Mouse (Mus musculus) kidney, adult 2 months (tissue): ENCODE measurements around the gene BC025920. TPM values are rescaled to one million over a fixed set of nuclear protein-coding genes. Genes with fewer than 3 reads are reported as not detected.

Source experiments
- DNase-seq: peaks from one replicate; pipeline ENCODE4 v3.0.0; 2021
- H3K27ac ChIP-seq: fragments of 200-500 bp; 2 replicates; pipeline ENCODE4 v1.5.1; 2012; ENCODE audit warnings: low read depth, low read length, control low read depth, inconsistent platforms; ENCODE audit not compliant: insufficient read depth
- H3K27me3 ChIP-seq: fragments of 200-500 bp; replicated peaks from 2 replicates; pipeline ENCODE4 v1.6.1; 2012; ENCODE audit warnings: mild to moderate bottlenecking, moderate library complexity, low read length, inconsistent platforms; ENCODE audit not compliant: control insufficient read depth, insufficient read depth
- H3K36me3 ChIP-seq: fragments of 200-500 bp; 2 replicates; pipeline ENCODE4 v1.6.1; 2012; ENCODE audit warnings: mild to moderate bottlenecking, moderate library complexity, low read length, inconsistent platforms; ENCODE audit not compliant: control insufficient read depth, insufficient read depth
- H3K4me1 ChIP-seq: fragments of 200-500 bp; 2 replicates; pipeline ENCODE4 v1.6.1; 2011; ENCODE audit warnings: low read length; ENCODE audit not compliant: control insufficient read depth, insufficient read depth
- H3K4me3 ChIP-seq: fragments of 200-500 bp; 2 replicates; pipeline ENCODE4 v1.5.1; 2011; ENCODE audit warnings: mild to moderate bottlenecking, low read depth, low read length, control low read depth; ENCODE audit not compliant: insufficient read depth
- CTCF ChIP-seq: fragments of 200-500 bp; conservative IDR thresholded peaks from 2 replicates; pipeline ENCODE4 v1.5.1; 2011; ENCODE audit warnings: low read depth, mild to moderate bottlenecking, control low read depth, low read length, moderate library complexity, mixed read lengths; ENCODE audit not compliant: insufficient read depth, insufficient read length
- POLR2A ChIP-seq: fragments of 200-500 bp; IDR thresholded peaks from one replicate; pipeline ENCODE4 v1.6.1; 2011; ENCODE audit warnings: low read depth, low read length, control low read depth
- WGBS: fragments of 180-500 bp; shearing (Covaris S2); methylation state at CpG from one replicate; pipeline ENCODE4 v1.1.7; 2018; 5-methylcytosine and 5-hydroxymethylcytosine counted together
- polyA plus RNA-seq: library from polyadenylated mRNA; depleted of rRNA; stranded (reverse); fragments of >200 nt; gene quantifications from 2 replicates; pipeline ENCODE4 v1.2.3, GENCODE M21; 2012; rRNA removed

The BC025920 gene
- 1.0 and 1.1 TPM in 2 replicates for polyA plus RNA-seq

DNA sequence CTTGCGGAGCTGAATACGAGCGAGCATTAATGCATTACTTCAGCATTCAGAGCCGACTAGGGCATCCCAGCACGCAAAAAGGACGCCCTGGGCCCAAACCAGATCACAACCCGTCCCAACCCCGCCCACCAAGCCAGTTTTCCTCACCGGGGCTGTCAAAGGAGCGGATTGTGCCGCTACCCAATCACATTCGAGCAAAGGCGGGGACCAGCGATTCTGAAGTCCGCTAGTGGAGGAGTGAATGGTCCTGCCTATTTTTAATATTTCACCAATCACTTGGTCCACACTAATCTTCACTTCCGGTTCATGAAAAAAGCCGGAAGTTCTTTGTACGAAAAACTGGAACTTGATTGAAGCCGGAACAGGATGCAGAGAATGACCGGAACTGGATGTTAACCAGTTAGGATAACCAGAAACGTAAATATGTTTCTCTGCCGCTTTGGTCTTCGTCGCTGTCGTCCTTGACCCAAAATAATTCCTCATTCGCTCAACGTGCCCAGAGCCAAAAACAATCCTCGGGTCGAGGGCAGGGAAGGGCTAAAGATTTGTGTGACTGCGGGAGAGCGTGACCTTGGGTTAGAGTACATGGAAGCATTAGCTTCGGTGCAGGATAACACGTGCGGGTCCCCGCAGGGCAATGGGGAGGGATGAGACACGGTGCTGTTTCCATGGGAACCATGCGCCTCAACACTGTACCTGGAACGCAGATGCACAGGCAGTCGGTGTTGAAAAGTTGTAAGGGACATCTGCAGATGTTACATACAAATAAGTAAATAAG lies at the start of gene BC025920:
Gene BC025920 (plus strand): TSS at position 297 of the 778 bp plus-strand sequence.
- DNase-seq: peak; percentile 99
- Histone ChIP-seq H3K27me3 (no peaks in the 10 kb centered on the region), H3K4me1 (peaks cover 5% of the 10 kb centered on the region; the same call in 1 of the 2 replicates), H3K36me3 (no peaks in the 10 kb centered on the region), H3K27ac (peak within 1 kb of the TSS; percentile 96), H3K4me3 (peak within 1 kb of the TSS; percentile 82)
- no peak for TF ChIP-seq CTCF
- TF ChIP-seq POLR2A: peak; percentile 27
- WGBS: under 1% methylated on average over 39 of the region's 39 CpGs

GRCm38 (mm10) chr10:81556282-81556681 lies 49.8 kb upstream of the BC025920 start:
- WGBS: 81% methylated on average over 3 of the region's 3 CpGs
- peaks cover 4% of the 10 kb centered on the region; the same call in 1 of the 2 replicates for H3K4me1 ChIP-seq
- H3K4me3 ChIP-seq: no peak overlapping the region
- no peaks in the 10 kb centered on the region for H3K27me3 ChIP-seq
- no peak for DNase-seq
- TF ChIP-seq POLR2A (no peak), CTCF (peak; percentile 22; the same call in 1 of the 2 replicates)
- no peak overlapping the region for H3K27ac ChIP-seq
- H3K36me3 ChIP-seq: no peaks in the 10 kb centered on the region

DNA sequence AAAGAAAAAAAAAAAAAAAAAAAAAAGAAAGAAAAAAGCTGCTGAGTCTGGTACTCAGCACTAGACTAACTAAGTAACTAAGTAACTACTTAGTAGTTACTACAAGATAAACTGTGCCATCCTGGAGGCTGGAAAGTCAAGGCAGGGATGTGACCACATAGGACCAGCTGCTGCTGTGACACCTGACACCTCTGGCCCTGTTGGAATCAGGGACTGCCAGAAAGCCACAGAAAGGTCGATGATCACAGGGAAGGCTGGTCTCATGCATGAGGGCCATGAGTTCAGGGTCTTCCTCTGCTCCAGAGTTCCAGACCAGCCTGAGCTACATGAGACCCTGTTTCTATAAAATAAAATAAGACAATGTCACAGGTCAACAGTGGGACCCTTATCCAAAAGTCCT lies 48.6 kb upstream of the BC025920 start:
- Histone ChIP-seq H3K36me3 (no peaks in the 10 kb centered on the region), H3K27me3 (no peaks in the 10 kb centered on the region), H3K27ac (no peak overlapping the region), H3K4me1 (peaks cover 11% of the 10 kb centered on the region; the same call in 1 of the 2 replicates), H3K4me3 (no peak overlapping the region)
- no peak for TF ChIP-seq POLR2A
- TF ChIP-seq CTCF: no peak
- no peak for DNase-seq
- 10% methylated on average over 1 of the region's 1 CpGs for WGBS

DNA sequence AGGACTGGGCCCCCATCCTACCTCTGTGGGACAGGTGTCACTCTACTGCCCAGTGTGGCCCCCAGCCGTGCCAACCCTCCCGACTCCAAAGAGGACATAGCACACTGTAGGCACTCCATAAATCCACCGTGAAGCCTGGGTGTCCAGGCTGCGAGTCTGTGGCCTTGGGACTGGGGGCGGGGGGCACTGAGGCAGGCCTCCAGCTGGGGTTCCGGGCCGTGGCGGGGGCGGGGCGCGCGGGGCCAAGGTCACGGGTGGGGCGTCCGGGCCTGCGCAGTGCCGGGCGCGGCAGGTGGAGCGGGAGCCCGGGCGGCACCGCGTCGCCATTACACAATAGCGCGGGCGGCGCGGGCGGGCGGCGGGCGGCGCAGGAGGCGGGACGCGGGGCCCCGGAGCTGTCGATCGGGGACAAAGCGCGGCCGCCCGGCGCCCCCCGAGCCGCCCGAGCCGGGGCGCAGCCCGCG lies 46.9 kb upstream of the BC025920 start, which contains the start of gene Aes:
Gene Aes (plus strand): TSS at position 326 of the 464 bp plus-strand sequence.
- Histone ChIP-seq H3K27me3 (no peaks in the 10 kb centered on the region), H3K4me1 (peaks cover 19% of the 10 kb centered on the region), H3K4me3 (peak within 1 kb of the TSS; percentile 100), H3K27ac (peak within 1 kb of the TSS; percentile 100), H3K36me3 (no peaks in the 10 kb centered on the region)
- WGBS: 1% methylated on average over 44 of the region's 53 CpGs
- TF ChIP-seq POLR2A: no peak
- peak; percentile 90 for DNase-seq

GRCm38 (mm10) chr10:81559627-81560539 lies 46.2 kb upstream of the BC025920 start:
- DNase-seq: peak; percentile 74
- Histone ChIP-seq H3K27me3 (no peaks in the 10 kb centered on the region), H3K27ac (peak overlapping the region; percentile 100), H3K36me3 (0 out of 2 replicates have a peak, but pooled peaks cover under 1% of the 10 kb centered on the region), H3K4me1 (peaks cover 24% of the 10 kb centered on the region), H3K4me3 (peak overlapping the region; percentile 100)
- TF ChIP-seq CTCF: no peak
- no peak for TF ChIP-seq POLR2A
- under 1% methylated on average over 35 of the region's 36 CpGs for WGBS

DNA sequence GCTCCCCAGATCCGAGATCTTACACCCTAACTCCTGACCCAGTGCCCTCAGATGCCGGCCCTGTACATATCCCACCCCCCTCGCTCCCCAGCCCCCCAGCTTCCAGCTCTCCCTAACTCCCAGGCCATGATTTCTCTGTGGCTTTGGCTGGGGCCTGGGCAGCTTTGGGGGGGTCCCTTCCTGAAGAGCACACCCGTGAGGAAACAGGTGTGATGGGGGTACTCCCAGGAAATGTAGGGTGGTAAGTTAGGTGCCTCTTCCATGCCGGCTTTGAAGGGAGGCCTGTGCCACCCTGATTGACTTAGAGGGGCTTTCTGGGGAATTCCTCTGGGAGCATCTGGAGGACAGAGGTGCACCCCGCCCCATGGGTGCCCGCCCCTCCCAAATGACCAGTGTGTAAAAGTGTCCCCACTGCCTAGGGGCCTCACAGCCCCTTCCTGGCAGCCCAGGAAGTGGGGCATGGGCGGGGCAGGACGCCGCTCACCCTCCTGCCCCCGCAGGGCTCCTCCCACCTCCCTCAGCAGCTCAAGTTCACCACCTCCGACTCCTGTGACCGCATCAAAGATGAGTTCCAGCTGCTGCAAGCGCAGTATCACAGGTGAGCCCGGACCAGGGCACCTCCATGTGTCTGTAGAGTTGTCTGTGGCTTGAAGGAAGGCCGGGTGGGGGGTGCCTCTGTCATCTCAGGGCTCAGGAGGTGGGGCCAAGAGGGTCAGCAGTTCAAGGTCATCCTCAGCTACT lies 45.2 kb upstream of the BC025920 start:
- H3K36me3 ChIP-seq: peaks cover 4% of the 10 kb centered on the region
- H3K4me3 ChIP-seq: peak overlapping the region; percentile 100
- DNase-seq: peak; percentile 67
- peaks cover 24% of the 10 kb centered on the region for H3K4me1 ChIP-seq
- WGBS: 12% methylated on average over 16 of the region's 16 CpGs
- TF ChIP-seq CTCF (no peak), POLR2A (no peak)
- H3K27ac ChIP-seq: peak overlapping the region; percentile 51
- no peaks in the 10 kb centered on the region for H3K27me3 ChIP-seq
